Mouse (Mus musculus) stomach, embryonic 15.5 days (tissue): ENCODE data around the gene Spg20. TPM values are rescaled to one million over a fixed set of nuclear protein-coding genes. Genes with fewer than 3 reads are reported as not detected.

Experiments
- ATAC-seq: fragments of 200-750 bp; cut with Nextera tagmentation; 2 replicates; pipeline ENCODE4 v1.8.0; 2017; ENCODE audit warnings: low read depth, moderate number of reproducible peaks, moderate TSS enrichment; ENCODE audit not compliant: insufficient read depth, low FRiP score
- H3K27ac ChIP-seq: fragments of 300-500 bp; sonication (generic); 2 replicates; pipeline ENCODE4 v1.5.1; 2015; ENCODE audit warnings: mild to moderate bottlenecking, inconsistent platforms
- H3K27me3 ChIP-seq: fragments of 300-500 bp; sonication (generic); replicated peaks from 2 replicates; pipeline ENCODE4 v1.6.1; 2015; ENCODE audit warnings: inconsistent platforms
- H3K36me3 ChIP-seq: fragments of 300-500 bp; sonication (generic); 2 replicates; pipeline ENCODE4 v1.6.1; 2015; ENCODE audit warnings: inconsistent platforms
- H3K4me1 ChIP-seq: fragments of 300-500 bp; sonication (generic); 2 replicates; pipeline ENCODE4 v1.6.1; 2015; ENCODE audit warnings: inconsistent platforms
- H3K4me2 ChIP-seq: fragments of 300-500 bp; sonication (generic); 2 replicates; pipeline ENCODE4 v1.6.1; 2015; ENCODE audit warnings: mild to moderate bottlenecking, inconsistent platforms
- H3K4me3 ChIP-seq: fragments of 300-500 bp; sonication (generic); replicated peaks from 2 replicates; pipeline ENCODE4 v1.5.1; 2015; ENCODE audit warnings: inconsistent platforms
- H3K9ac ChIP-seq: fragments of 300-500 bp; sonication (generic); 2 replicates; pipeline ENCODE4 v1.6.1; 2015; ENCODE audit warnings: inconsistent platforms
- H3K9me3 ChIP-seq: fragments of 300-500 bp; sonication (generic); 2 replicates; pipeline ENCODE4 v1.6.1; 2016; ENCODE audit warnings: inconsistent platforms
- WGBS: fragments of 180-500 bp; shearing (Covaris S2); methylation state at CpG from one replicate; pipeline ENCODE4 v1.1.7; 2015; 5-methylcytosine and 5-hydroxymethylcytosine counted together
- microRNA-seq: library from miRNA; unstranded; fragments of <30 nt; microRNA quantifications from one replicate; pipeline ENCODE4, GENCODE M21; 2016
- polyA plus RNA-seq: library from polyadenylated mRNA; unstranded; fragments of >200 nt; fragmentation: Nextera tagmentation; extraction: Ambion mirVana; gene quantifications from 2 replicates; pipeline ENCODE4 v1.2.1, GENCODE M21; 2015

Gene Spg20
- polyA plus RNA-seq, 1 experiment from 2014 or later: 35.2 TPM

GRCm38 (mm10) chr3:55157413-55157812 lies 45.5 kb downstream of the Spg20 start:
- H3K27me3 ChIP-seq: no peaks in the 10 kb centered on the region
- no peak overlapping the region for H3K4me3 ChIP-seq
- ATAC-seq: no peak
- 67% methylated on average over 5 of the region's 5 CpGs for WGBS
- no peaks in the 10 kb centered on the region for H3K4me1 ChIP-seq
- no peak overlapping the region for H3K27ac ChIP-seq
- H3K36me3 ChIP-seq: no peaks in the 10 kb centered on the region
- H3K9ac ChIP-seq: no peak overlapping the region
- H3K4me2 ChIP-seq: no peak overlapping the region
- no peaks in the 10 kb centered on the region for H3K9me3 ChIP-seq

DNA sequence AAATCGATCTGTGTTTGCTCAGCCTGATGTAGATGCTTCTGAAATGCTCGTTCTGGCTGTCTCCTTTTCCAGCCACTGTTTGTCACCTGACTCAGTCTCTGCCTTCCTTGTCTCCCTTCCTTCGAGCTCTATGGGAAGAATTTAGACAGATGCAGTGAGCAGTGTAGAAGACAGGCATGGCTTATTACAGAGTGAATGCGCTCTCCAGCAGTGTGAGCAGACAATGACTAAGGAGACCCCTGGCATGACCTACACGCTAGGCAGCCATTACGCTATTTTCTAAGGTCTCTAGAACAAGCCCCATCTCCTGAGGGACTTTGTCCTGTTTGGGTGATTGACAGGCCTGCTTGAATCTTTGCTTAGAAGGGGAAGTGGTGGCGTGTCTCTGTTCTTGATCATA lies 49.2 kb downstream of the Spg20 start:
- no peak overlapping the region for H3K4me2 ChIP-seq
- no peaks in the 10 kb centered on the region for H3K4me1 ChIP-seq
- H3K9me3 ChIP-seq: no peaks in the 10 kb centered on the region
- 65% methylated on average over 7 of the region's 7 CpGs for WGBS
- no peaks in the 10 kb centered on the region for H3K27me3 ChIP-seq
- ATAC-seq: no peak
- H3K4me3 ChIP-seq: no peak overlapping the region
- H3K36me3 ChIP-seq: no peaks in the 10 kb centered on the region
- no peak overlapping the region for H3K27ac ChIP-seq
- no peak overlapping the region for H3K9ac ChIP-seq

DNA sequence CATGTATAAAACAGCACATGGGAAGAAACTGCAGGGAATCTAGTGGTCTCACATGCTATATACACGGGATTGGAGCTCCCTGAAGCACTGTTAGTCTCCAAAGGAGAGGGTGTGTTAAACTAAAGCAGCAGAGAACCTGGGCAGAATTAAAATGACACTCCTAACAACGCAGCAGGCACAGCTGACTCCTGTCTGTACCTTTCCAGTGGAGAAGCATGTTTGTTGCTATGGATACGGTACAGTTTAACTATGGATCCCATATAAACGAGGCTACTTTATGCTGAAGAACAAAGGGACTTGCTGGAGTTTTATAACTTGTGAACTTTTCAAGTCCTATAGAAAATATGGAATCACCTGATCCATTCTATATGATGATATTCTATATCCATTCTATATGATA lies 51.6 kb downstream of the Spg20 start:
- 50% methylated on average over 4 of the region's 4 CpGs for WGBS

GRCm38 (mm10) chr3:55172478-55172877 lies 60.6 kb downstream of the Spg20 start:
- no peak for ATAC-seq
- no peaks in the 10 kb centered on the region for H3K4me1 ChIP-seq
- no peaks in the 10 kb centered on the region for H3K27me3 ChIP-seq
- H3K9ac ChIP-seq: no peak overlapping the region
- WGBS: 67% methylated on average over 3 of the region's 3 CpGs
- H3K4me2 ChIP-seq: no peak overlapping the region
- no peaks in the 10 kb centered on the region for H3K9me3 ChIP-seq
- no peak overlapping the region for H3K4me3 ChIP-seq
- no peaks in the 10 kb centered on the region for H3K36me3 ChIP-seq
- no peak overlapping the region for H3K27ac ChIP-seq

More for the DNA sequence above, 51.6 kb downstream of the Spg20 start:
- Histone ChIP-seq H3K9ac (no peak overlapping the region), H3K4me3 (no peak overlapping the region), H3K4me2 (no peak overlapping the region), H3K27me3 (no peaks in the 10 kb centered on the region), H3K9me3 (no peaks in the 10 kb centered on the region), H3K36me3 (no peaks in the 10 kb centered on the region), H3K27ac (no peak overlapping the region), H3K4me1 (no peaks in the 10 kb centered on the region)
- no peak for ATAC-seq

- 37% methylated on average over 6 of the region's 6 CpGs for WGBS
Observed at GRCm38 (mm10) chr3:55177271-55177670, 65.4 kb downstream of the Spg20 start.

DNA sequence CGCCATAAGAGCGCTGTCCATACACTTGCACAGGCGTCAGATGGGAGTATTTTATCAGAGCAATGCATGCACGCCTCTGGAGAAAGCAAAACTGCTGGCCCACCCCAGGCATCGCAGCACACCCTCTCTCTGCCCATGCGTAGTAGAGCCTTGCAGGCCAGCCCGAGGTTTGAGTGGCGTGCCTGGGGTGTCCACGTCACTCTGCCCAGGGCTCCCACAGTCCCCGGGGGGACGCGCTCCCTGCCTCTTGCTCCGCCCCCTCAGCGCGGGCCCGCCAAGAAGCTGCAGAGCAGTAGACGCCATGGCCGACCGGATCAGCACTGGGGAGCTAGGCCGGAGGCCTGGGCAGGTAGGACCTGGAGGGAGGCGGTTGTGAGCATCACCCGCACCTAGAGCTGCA lies 69.9 kb downstream of the Spg20 start, which contains the start of gene Sohlh2:
Gene Sohlh2 (plus strand): TSS at position 263 of the 400 bp plus-strand sequence.
- H3K4me3 ChIP-seq: no peak within 1 kb of the TSS
- 94% methylated on average over 22 of the region's 22 CpGs for WGBS
- peak; percentile 60; the same call in 1 of the 2 replicates for ATAC-seq
- no peaks in the 10 kb centered on the region for H3K36me3 ChIP-seq
- H3K27me3 ChIP-seq: no peaks in the 10 kb centered on the region
- H3K4me2 ChIP-seq: no peak within 1 kb of the TSS
- H3K9ac ChIP-seq: no peak within 1 kb of the TSS
- H3K9me3 ChIP-seq: no peaks in the 10 kb centered on the region
- H3K27ac ChIP-seq: no peak within 1 kb of the TSS
- no peaks in the 10 kb centered on the region for H3K4me1 ChIP-seq

More at GRCm38 (mm10) chr3:55177271-55177670, 65.4 kb downstream of the Spg20 start:
- Histone ChIP-seq H3K27me3 (no peaks in the 10 kb centered on the region), H3K9ac (no peak overlapping the region), H3K4me3 (no peak overlapping the region), H3K4me2 (no peak overlapping the region), H3K36me3 (no peaks in the 10 kb centered on the region), H3K27ac (no peak overlapping the region), H3K9me3 (no peaks in the 10 kb centered on the region), H3K4me1 (no peaks in the 10 kb centered on the region)
- no peak for ATAC-seq

Small RNAs within 50 kb of the gene (microRNA-seq; reads per million reads assigned to microRNA genes)
- not detected for gene Gm22029

Other genes with a start within 250 kb of the Spg20 start
- gene Sertm1, start 196.2 kb upstream of the Spg20 start, polyA plus RNA-seq: 0.10 and 0.18 TPM in 2 replicates
- 1.2 and 1.7 TPM in 2 replicates for gene Ccna1, start 56.6 kb upstream of the Spg20 start, polyA plus RNA-seq
- gene Ccdc169, start 25.2 kb downstream of the Spg20 start, polyA plus RNA-seq: 0.09 TPM in 2 replicates
- not detected in 2 replicates for gene Sohlh2, start 69.9 kb downstream of the Spg20 start, polyA plus RNA-seq
- 12.6 and 13.4 TPM in 2 replicates for gene Dclk1, start 130.3 kb downstream of the Spg20 start, polyA plus RNA-seq